Mouse (Mus musculus) liver, postnatal 0 days (tissue): ENCODE measurements around the gene Bank1.

Source experiments
- CTCF ChIP-seq: sonication (generic); IDR thresholded peaks from 2 replicates; pipeline ENCODE4 v1.5.1; 2016; ENCODE audit warnings: antibody characterized with exemption, low read depth
- EP300 ChIP-seq: IDR thresholded peaks from 2 replicates; pipeline ENCODE4 v1.6.1; 2016; ENCODE audit warnings: antibody characterized with exemption, low read depth, mild to moderate bottlenecking

DNA sequence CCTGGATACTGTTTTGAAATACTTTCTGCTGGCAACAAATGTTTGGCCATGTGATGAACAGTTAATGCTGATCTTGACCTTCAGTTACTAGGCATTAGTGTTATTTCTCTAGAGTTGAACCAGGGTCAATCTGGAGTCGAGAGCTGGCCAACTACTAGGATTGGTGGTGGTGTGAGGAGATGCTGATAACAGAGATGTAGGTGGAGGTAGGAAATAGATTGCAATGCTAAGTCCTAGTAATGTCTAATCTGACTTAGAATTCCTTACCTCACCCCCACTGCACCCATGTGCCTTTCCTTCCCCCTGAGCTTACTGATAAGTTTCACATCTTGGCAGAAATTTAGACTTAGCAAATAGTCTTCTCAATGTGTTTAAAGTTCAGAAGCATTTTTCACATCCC is 240.8 kb downstream of the Bank1 start:
- TF ChIP-seq CTCF: no peak
- no peak for TF ChIP-seq EP300
